Mouse (Mus musculus): Measurements from ENCODE around the gene Ptpn9. TPM values are rescaled to one million over a fixed set of nuclear protein-coding genes. Genes with fewer than 3 reads are reported as not detected.

The Ptpn9 gene
- polyA plus RNA-seq (2021; fragmentation: Nextera tagmentation), result 4.8 and 12.3 TPM in 2 replicates
- long read RNA-seq, experiment 1, full-length matches to known transcripts, result 17 of 31 reads
- long read RNA-seq, experiment 1, partial matches to known transcripts, result 10 of 31 reads
- long read RNA-seq, experiment 1, other reads (novel, unspliced or antisense), result 4 of 31 reads
- long read RNA-seq, experiment 2, full-length matches to known transcripts, result 1 of 15 reads
- long read RNA-seq, experiment 2, partial matches to known transcripts, result 0 of 15 reads
- long read RNA-seq, experiment 2, other reads (novel, unspliced or antisense), result 14 of 15 reads

DNA sequence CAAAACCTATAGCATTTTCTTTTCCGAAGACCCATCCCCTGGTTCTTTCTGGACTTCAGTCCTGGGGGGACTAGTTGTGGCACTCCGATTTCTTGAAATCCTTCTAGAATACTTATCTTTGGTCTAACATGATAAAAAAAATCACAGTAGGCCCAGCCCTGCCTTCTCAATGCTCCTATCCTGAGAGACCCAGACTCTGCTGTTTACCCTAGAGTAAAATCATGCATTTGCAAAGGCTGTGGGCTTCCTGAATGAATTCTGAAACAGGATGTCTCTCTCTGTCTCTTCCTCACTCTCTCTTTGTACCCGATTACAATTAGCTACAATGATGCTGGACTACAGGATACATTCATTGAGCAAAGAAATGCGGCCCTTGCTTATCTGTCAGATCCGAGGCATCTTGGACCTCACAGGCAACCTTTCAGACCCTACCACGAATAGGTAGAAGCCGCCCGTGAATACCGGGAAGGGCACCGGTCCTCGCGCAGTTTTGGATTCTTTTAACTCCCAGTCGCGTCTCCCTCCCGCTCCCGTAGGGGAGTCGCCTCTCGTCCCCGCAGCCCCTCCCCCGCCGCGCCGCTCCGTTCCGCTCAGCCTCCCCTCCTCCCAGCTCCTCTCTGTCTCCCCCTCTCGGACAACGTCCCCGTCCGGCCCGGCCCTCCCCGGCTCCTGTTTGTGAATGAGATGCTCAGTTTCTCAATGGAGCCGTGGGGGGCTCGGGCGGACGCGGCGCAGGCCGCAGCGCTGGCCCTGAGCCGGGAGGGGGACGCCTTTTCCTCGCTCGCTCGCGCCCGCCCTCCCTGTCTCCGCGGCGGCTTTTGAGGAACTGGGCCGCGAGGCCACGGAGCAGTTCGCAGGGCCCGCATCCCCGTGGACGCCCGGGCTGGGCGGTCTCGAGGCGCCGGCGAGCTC, at the start of gene Ptpn9:
Ptpn9 (plus strand) TSS at position 638 of the 912 bp plus-strand sequence.

DNA sequence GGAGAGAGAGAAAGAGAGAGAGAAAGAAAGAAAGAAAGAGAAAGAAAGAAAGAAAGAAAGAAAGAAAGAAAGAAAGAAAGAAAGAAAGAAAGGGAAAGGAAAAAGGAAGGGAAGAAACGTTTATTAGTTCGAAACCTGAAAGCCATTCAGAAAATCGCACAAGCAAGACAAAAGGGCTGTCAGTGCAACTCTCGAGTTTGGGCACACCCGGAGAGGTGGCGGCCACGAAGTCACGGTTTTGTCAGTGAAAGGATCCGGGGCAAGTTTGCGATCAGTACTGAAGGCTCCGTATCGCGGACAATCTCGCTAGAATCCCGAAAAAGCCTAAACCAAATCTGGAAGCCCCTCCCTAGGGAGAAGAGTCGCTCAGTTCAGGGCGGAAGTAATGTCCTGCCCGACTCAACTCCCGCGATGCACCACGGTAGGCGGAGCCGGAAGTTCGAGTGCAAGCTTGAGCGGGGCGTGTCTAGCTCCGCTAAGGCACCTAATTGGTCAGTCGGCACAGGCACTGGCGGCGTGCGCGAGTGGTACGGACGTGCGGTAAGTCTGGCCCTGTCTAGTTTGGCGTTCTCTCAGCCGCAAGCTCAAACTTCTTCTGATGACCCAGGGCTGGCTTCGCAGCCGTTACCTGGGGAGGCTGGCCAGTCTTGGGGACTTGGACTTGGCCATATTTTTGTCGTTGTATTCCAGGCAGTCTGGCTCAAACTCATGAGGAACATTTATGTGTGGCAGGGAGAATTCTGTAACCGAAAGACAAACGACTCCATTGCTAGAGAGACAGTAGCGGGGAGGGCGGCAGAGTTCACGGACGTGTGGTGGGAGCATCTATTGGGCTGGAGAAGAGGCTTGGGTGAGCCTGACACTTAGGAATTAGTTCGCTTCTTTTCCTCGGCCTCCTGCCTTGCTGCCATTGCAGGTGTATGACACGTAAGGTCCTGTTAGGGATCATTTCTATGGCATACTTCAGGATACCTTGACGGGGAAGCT, 44.0 kb upstream of the Ptpn9 start, which contains the start of gene Snupn:
Snupn (plus strand) TSS at position 465 of the 987 bp plus-strand sequence.

DNA sequence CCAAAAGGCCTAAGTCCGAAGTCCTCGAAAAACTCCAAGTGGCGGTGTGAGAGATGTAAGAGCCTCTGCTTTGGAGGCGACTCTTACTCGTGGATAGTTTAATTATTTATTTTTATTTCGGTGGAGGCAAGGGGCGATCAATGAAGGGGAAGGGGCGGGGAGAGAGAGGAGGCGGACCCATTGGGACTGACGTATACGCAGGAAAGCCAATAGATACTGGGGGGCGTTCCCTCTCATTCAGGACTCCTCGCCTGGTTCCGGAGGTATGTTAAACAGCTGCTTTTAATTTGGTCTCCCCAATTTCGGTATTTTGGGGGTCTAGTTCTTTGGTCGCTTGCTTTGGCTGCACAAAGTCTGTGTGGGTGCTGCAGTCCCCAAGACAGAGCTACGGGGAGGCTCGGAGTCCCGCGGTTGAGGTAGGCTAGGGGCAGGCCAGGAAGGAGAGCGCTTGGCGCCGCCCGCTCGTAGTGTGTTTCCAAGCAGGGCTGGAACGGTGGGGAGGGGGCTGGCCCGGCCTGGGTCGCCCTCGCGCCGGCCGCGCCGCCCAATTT, 77.2 kb downstream of the Ptpn9 start, which contains the start of gene Sin3a:
Sin3a (plus strand) TSS at position 240 of the 551 bp plus-strand sequence.

Other genes starting within 250 kb of the Ptpn9 start
- 70.6 and 172 TPM in 2 replicates for gene Lingo1, start 198.5 kb upstream of the Ptpn9 start, polyA plus RNA-seq (2021; fragmentation: Nextera tagmentation)
- 0.28 and 0.45 TPM in 2 replicates for gene Odf3l1, start 130.2 kb upstream of the Ptpn9 start, polyA plus RNA-seq (2021; fragmentation: Nextera tagmentation)
- 3.9 and 4.8 TPM in 2 replicates for gene Cspg4, start 129.9 kb upstream of the Ptpn9 start, polyA plus RNA-seq (2021; fragmentation: Nextera tagmentation)
- gene Snx33, start 66.6 kb upstream of the Ptpn9 start, polyA plus RNA-seq (2021; fragmentation: Nextera tagmentation), result 2.9 and 3.0 TPM in 2 replicates
- 84.1 and 97.0 TPM in 2 replicates for gene Imp3, start 57.4 kb upstream of the Ptpn9 start, polyA plus RNA-seq (2021; fragmentation: Nextera tagmentation)
- gene Snupn, start 44.0 kb upstream of the Ptpn9 start, polyA plus RNA-seq (2021; fragmentation: Nextera tagmentation), result 18.7 and 19.1 TPM in 2 replicates
- gene Sin3a, start 77.1 kb downstream of the Ptpn9 start, polyA plus RNA-seq (2021; fragmentation: Nextera tagmentation), result 4.5 and 13.7 TPM in 2 replicates
- gene Man2c1, start 135.8 kb downstream of the Ptpn9 start, polyA plus RNA-seq (2021; fragmentation: Nextera tagmentation), result 17.3 and 19.7 TPM in 2 replicates
- gene Neil1, start 153.4 kb downstream of the Ptpn9 start, polyA plus RNA-seq (2021; fragmentation: Nextera tagmentation), result 4.0 and 4.4 TPM in 2 replicates
- gene Commd4, start 163.4 kb downstream of the Ptpn9 start, polyA plus RNA-seq (2021; fragmentation: Nextera tagmentation), result 168 and 181 TPM in 2 replicates
- not detected in 2 replicates for gene Trcg1, start 241.6 kb downstream of the Ptpn9 start, polyA plus RNA-seq (2021; fragmentation: Nextera tagmentation)

Measured in left cerebral cortex, adult 6 months (tissue).